Mouse (Mus musculus) G1E (cell line): Measurements from ENCODE around the gene 2010106E10Rik. TPM values are rescaled to one million over a fixed set of nuclear protein-coding genes. Genes with fewer than 3 reads are reported as not detected.

Experiments
- ATAC-seq: 2 replicates; pipeline ENCODE4 v1.8.0; 2016; ENCODE audit warnings: mild to moderate bottlenecking; ENCODE audit not compliant: insufficient number of reproducible peaks, poor library complexity, low FRiP score, severe bottlenecking; ENCODE audit errors: extremely low read depth
- DNase-seq: peaks from one replicate; pipeline ENCODE4 v3.0.0; 2012; ENCODE audit warnings: low spot score
- H3K27me3 ChIP-seq: 2 replicates; pipeline ENCODE4 v1.6.1; 2012; ENCODE audit warnings: mild to moderate bottlenecking, low read length, inconsistent platforms; ENCODE audit not compliant: insufficient read depth
- H3K36me3 ChIP-seq: replicated peaks from 2 replicates; pipeline ENCODE3; 2012; ENCODE audit warnings: mild to moderate bottlenecking, inconsistent platforms
- H3K4me1 ChIP-seq: 2 replicates; pipeline ENCODE4 v1.6.1; 2012; ENCODE audit warnings: low read depth, low read length, inconsistent platforms, mixed read lengths; ENCODE audit not compliant: insufficient read depth
- H3K4me3 ChIP-seq: 2 replicates; pipeline ENCODE4 v1.5.1; 2012; ENCODE audit warnings: low read depth, mild to moderate bottlenecking, inconsistent platforms, low read length, moderate library complexity, mixed read lengths
- H3K9me3 ChIP-seq: replicated peaks from 2 replicates; pipeline ENCODE4 v1.6.1; 2012; ENCODE audit warnings: inconsistent platforms
- CTCF ChIP-seq: IDR thresholded peaks from 2 replicates; pipeline ENCODE4 v1.5.1; 2012; ENCODE audit warnings: low read depth, low read length, inconsistent platforms, mixed read lengths
- GATA1 ChIP-seq: IDR thresholded peaks from 2 replicates; pipeline ENCODE4 v1.6.1; 2012; ENCODE audit warnings: borderline replicate concordance, low read length, inconsistent platforms, mixed read lengths
- GATA2 ChIP-seq: IDR thresholded peaks from 2 replicates; pipeline ENCODE4 v1.6.1; 2012; ENCODE audit warnings: low read depth, low read length, inconsistent platforms, borderline replicate concordance
- POLR2AphosphoS5 ChIP-seq: IDR thresholded peaks from 2 replicates; pipeline ENCODE4 v1.6.1; 2012; ENCODE audit warnings: low read depth, low read length, inconsistent platforms; ENCODE audit not compliant: insufficient replicate concordance
- TAL1 ChIP-seq: conservative IDR thresholded peaks from 2 replicates; pipeline ENCODE4 v1.6.1; 2012; ENCODE audit warnings: low read depth, low read length, inconsistent platforms, mixed read lengths
- polyA plus RNA-seq: library from polyadenylated mRNA; stranded (reverse); fragments of >175 nt; gene quantifications from 2 replicates; pipeline ENCODE4 v1.2.3, GENCODE M21; 2012
- total RNA-seq, 2 experiments: library from RNA; stranded (forward) in 1 of 2; stranded (reverse) in 1 of 2; fragments of 200-1000 nt in 1 of 2; fragments of >200 nt in 1 of 2; fragmentation: Nextera tagmentation in 1 of 2; gene quantifications; 2 replicates each; pipeline ENCODE4 v1.2.3; 2014 to 2017

Gene 2010106E10Rik
- total and polyA plus RNA-seq, 3 experiments: not detected

GRCm38 (mm10) chrX:112601306-112602120 lies 106.4 kb downstream of the 2010106E10Rik start:
- DNase-seq (no peak), ATAC-seq (no peak)
- no peak overlapping the region for H3K4me3 ChIP-seq
- TF ChIP-seq POLR2AphosphoS5 (no peak), TAL1 (no peak), GATA1 (no peak), CTCF (no peak), GATA2 (no peak)
- H3K4me1 ChIP-seq: no peaks in the 10 kb centered on the region
- no peaks in the 10 kb centered on the region for H3K27me3 ChIP-seq
- no peaks in the 10 kb centered on the region for H3K36me3 ChIP-seq
- peaks cover 9% of the 10 kb centered on the region for H3K9me3 ChIP-seq

Other genes with a start within 250 kb of the 2010106E10Rik start
- gene Apool, start 183.9 kb upstream of the 2010106E10Rik start, total RNA-seq (2014; fragmentation: Nextera tagmentation): 29.0 and 34.7 TPM in 2 replicates
- gene Apool, start 183.9 kb upstream of the 2010106E10Rik start, total RNA-seq (2017): 54.2 and 54.5 TPM in 2 replicates
- 0.97 and 1.6 TPM in 2 replicates for gene Apool, start 183.9 kb upstream of the 2010106E10Rik start, polyA plus RNA-seq
- gene Satl1, start 88.5 kb upstream of the 2010106E10Rik start, total RNA-seq (2014; fragmentation: Nextera tagmentation): not detected in 2 replicates
- not detected in 2 replicates for gene Satl1, start 88.5 kb upstream of the 2010106E10Rik start, total RNA-seq (2017)
- not detected in 2 replicates for gene Satl1, start 88.5 kb upstream of the 2010106E10Rik start, polyA plus RNA-seq
- gene Zfp711, start 105.3 kb downstream of the 2010106E10Rik start, total RNA-seq (2014; fragmentation: Nextera tagmentation): not detected in 2 replicates
- gene Zfp711, start 105.3 kb downstream of the 2010106E10Rik start, total RNA-seq (2017): 0.05 TPM in 1 of 2 replicates, not detected in the other
- gene Zfp711, start 105.3 kb downstream of the 2010106E10Rik start, polyA plus RNA-seq: not detected in 2 replicates
- gene Pof1b, start 203.4 kb downstream of the 2010106E10Rik start, total RNA-seq (2014; fragmentation: Nextera tagmentation): not detected in 2 replicates
- gene Pof1b, start 203.4 kb downstream of the 2010106E10Rik start, total RNA-seq (2017): 0.05 TPM in 1 of 2 replicates, not detected in the other
- gene Pof1b, start 203.4 kb downstream of the 2010106E10Rik start, polyA plus RNA-seq: not detected in 2 replicates